Mouse (Mus musculus) midbrain, embryonic 16.5 days (tissue): ENCODE results near the gene Bst2. TPM values are rescaled to one million over a fixed set of nuclear protein-coding genes. Genes with fewer than 3 reads are reported as not detected.

Experiments
- ATAC-seq: fragments of 200-750 bp; cut with Nextera tagmentation; 2 replicates; pipeline ENCODE4 v1.8.0; 2017; ENCODE audit warnings: moderate TSS enrichment
- H3K27ac ChIP-seq: fragments of 300-500 bp; sonication (generic); 2 replicates; pipeline ENCODE4 v1.5.1; 2014; ENCODE audit warnings: mild to moderate bottlenecking, low read length, mixed read lengths
- H3K27me3 ChIP-seq: fragments of 300-500 bp; sonication (generic); 2 replicates; pipeline ENCODE4 v1.6.1; 2014; ENCODE audit warnings: low read depth, low read length, mixed read lengths; ENCODE audit not compliant: control insufficient read depth, insufficient read depth
- H3K36me3 ChIP-seq: fragments of 300-500 bp; sonication (generic); 2 replicates; pipeline ENCODE4 v1.6.1; 2014; ENCODE audit warnings: mild to moderate bottlenecking, low read length, moderate library complexity, mixed read lengths; ENCODE audit not compliant: control insufficient read depth, insufficient read depth
- H3K4me1 ChIP-seq: fragments of 300-500 bp; sonication (generic); 2 replicates; pipeline ENCODE4 v1.6.1; 2014; ENCODE audit warnings: mild to moderate bottlenecking, low read length, mixed read lengths; ENCODE audit not compliant: control insufficient read depth, insufficient read depth
- H3K4me2 ChIP-seq: fragments of 300-500 bp; sonication (generic); 2 replicates; pipeline ENCODE4 v1.6.1; 2014; ENCODE audit warnings: mild to moderate bottlenecking, low read length, mixed read lengths
- H3K4me3 ChIP-seq: fragments of 300-500 bp; sonication (generic); 2 replicates; pipeline ENCODE4 v1.5.1; 2014; ENCODE audit warnings: low read depth, mild to moderate bottlenecking, low read length, moderate library complexity, mixed read lengths
- H3K9ac ChIP-seq: fragments of 300-500 bp; sonication (generic); 2 replicates; pipeline ENCODE4 v1.6.1; 2014; ENCODE audit warnings: low read depth, low read length, mixed read lengths
- H3K9me3 ChIP-seq: fragments of 300-500 bp; sonication (generic); replicated peaks from 2 replicates; pipeline ENCODE4 v1.6.1; 2014; ENCODE audit warnings: mild to moderate bottlenecking, low read length, mixed read lengths; ENCODE audit not compliant: control insufficient read depth, poor library complexity, severe bottlenecking
- WGBS: fragments of 180-500 bp; shearing (Covaris S2); extraction: QIAGEN DNeasy Blood & Tissue Kit; methylation state at CpG from one replicate; pipeline ENCODE4 v1.1.7; 2014; 5-methylcytosine and 5-hydroxymethylcytosine counted together
- polyA plus RNA-seq: library from polyadenylated mRNA; unstranded; fragments of >200 nt; fragmentation: Nextera tagmentation; extraction: Ambion mirVana; gene quantifications from 2 replicates; pipeline ENCODE4 v1.2.1, GENCODE M21; 2015

Gene Bst2
- polyA plus RNA-seq, 1 experiment from 2014 or later = 7.9 TPM

GRCm38 (mm10) chr8:71485142-71486135 is 51.8 kb downstream of the Bst2 start, which contains the start of gene Ano8:
Gene Ano8, minus strand, starts transcription at chr8:71485963.
- Histone ChIP-seq H3K27ac (peak within 1 kb of the TSS; percentile 87), H3K4me2 (peak within 1 kb of the TSS; percentile 92), H3K4me3 (peak within 1 kb of the TSS; percentile 93), H3K36me3 (peaks cover 10% of the 10 kb centered on the region), H3K4me1 (peaks cover 29% of the 10 kb centered on the region), H3K9ac (peak within 1 kb of the TSS; percentile 98), H3K27me3 (no peaks in the 10 kb centered on the region), H3K9me3 (no peaks in the 10 kb centered on the region)
- peak; percentile 77 for ATAC-seq
- 5% methylated on average over 54 of the region's 58 CpGs for WGBS

GRCm38 (mm10) chr8:71484736-71485135 is 52.5 kb downstream of the Bst2 start:
- Histone ChIP-seq H3K9me3 (no peaks in the 10 kb centered on the region), H3K4me1 (peaks cover 29% of the 10 kb centered on the region), H3K27me3 (no peaks in the 10 kb centered on the region), H3K9ac (peak overlapping the region; percentile 98), H3K27ac (no peak overlapping the region), H3K4me3 (peak overlapping the region; percentile 93), H3K36me3 (peaks cover 14% of the 10 kb centered on the region), H3K4me2 (peak overlapping the region; percentile 92)
- 94% methylated on average over 19 of the region's 19 CpGs for WGBS
- no peak for ATAC-seq

Other genes starting within 250 kb of the Bst2 start
- gene Use1, start 170.6 kb downstream of the Bst2 start, polyA plus RNA-seq = 117 and 123 TPM in 2 replicates
- gene Ocel1, start 166.2 kb downstream of the Bst2 start, polyA plus RNA-seq = 5.1 and 5.3 TPM in 2 replicates
- 19.8 and 20.1 TPM in 2 replicates for gene Nr2f6, start 155.5 kb downstream of the Bst2 start, polyA plus RNA-seq
- gene Ushbp1, start 141.7 kb downstream of the Bst2 start, polyA plus RNA-seq = 7.4 and 8.1 TPM in 2 replicates
- 89.8 and 91.0 TPM in 2 replicates for gene Babam1, start 140.6 kb downstream of the Bst2 start, polyA plus RNA-seq
- 4.0 and 5.1 TPM in 2 replicates for gene Ankle1, start 131.4 kb downstream of the Bst2 start, polyA plus RNA-seq
- gene Abhd8, start 73.8 kb downstream of the Bst2 start, polyA plus RNA-seq = 176 TPM in 2 replicates
- gene Mrpl34, start 72.5 kb downstream of the Bst2 start, polyA plus RNA-seq = 182 and 191 TPM in 2 replicates
- gene Dda1, start 68.3 kb downstream of the Bst2 start, polyA plus RNA-seq = 224 and 231 TPM in 2 replicates
- gene Ano8, start 51.5 kb downstream of the Bst2 start, polyA plus RNA-seq = 4.0 and 5.9 TPM in 2 replicates
- gene Gtpbp3, start 49.4 kb downstream of the Bst2 start, polyA plus RNA-seq = 11.8 and 12.5 TPM in 2 replicates
- 5.7 and 6.5 TPM in 2 replicates for gene Plvap, start 25.7 kb downstream of the Bst2 start, polyA plus RNA-seq
- gene Ccdc194, start 11.7 kb downstream of the Bst2 start, polyA plus RNA-seq = 0.11 TPM in 1 of 2 replicates, not detected in the other
- 52.4 and 60.3 TPM in 2 replicates for gene Mvb12a, start 5.5 kb upstream of the Bst2 start, polyA plus RNA-seq
- 0.17 TPM in 1 of 2 replicates, not detected in the other for gene Tmem221, start 21.4 kb upstream of the Bst2 start, polyA plus RNA-seq
- gene Nxnl1, start 29.1 kb upstream of the Bst2 start, polyA plus RNA-seq = not detected in 2 replicates
- gene Slc27a1, start 31.4 kb upstream of the Bst2 start, polyA plus RNA-seq = 71.4 and 79.2 TPM in 2 replicates
- 219 and 237 TPM in 2 replicates for gene Pgls, start 54.7 kb upstream of the Bst2 start, polyA plus RNA-seq
- 6.4 and 7.9 TPM in 2 replicates for gene Fam129c, start 60.2 kb upstream of the Bst2 start, polyA plus RNA-seq
- gene Colgalt1, start 73.5 kb upstream of the Bst2 start, polyA plus RNA-seq = 68.8 and 70.8 TPM in 2 replicates
- gene Unc13a, start 134.3 kb upstream of the Bst2 start, polyA plus RNA-seq = 23.5 and 29.0 TPM in 2 replicates
- gene Jak3, start 138.8 kb upstream of the Bst2 start, polyA plus RNA-seq = 4.7 and 5.4 TPM in 2 replicates
- gene Insl3, start 151.8 kb upstream of the Bst2 start, polyA plus RNA-seq = 1.4 TPM in 1 of 2 replicates, not detected in the other
- 0.20 and 0.50 TPM in 2 replicates for gene B3gnt3, start 164.3 kb upstream of the Bst2 start, polyA plus RNA-seq
- gene Fcho1, start 188.3 kb upstream of the Bst2 start, polyA plus RNA-seq = 88.4 and 107 TPM in 2 replicates